Mouse (Mus musculus) frontal cortex, adult (tissue): ENCODE measurements at regions not wholly inside any gene's neighbourhood (a gene's known extent, or its start where the extent isn't known, plus 50 kb on each side); places are given as distances from the start of the nearest gene placed in this dataset.

Experiments
- ATAC-seq: cut with Nextera tagmentation; 2 replicates; pipeline ENCODE4 v1.9.2; 2017; ENCODE audit warnings: mild to moderate bottlenecking, moderate library complexity, mixed read lengths; ENCODE audit not compliant: low TSS enrichment

DNA sequence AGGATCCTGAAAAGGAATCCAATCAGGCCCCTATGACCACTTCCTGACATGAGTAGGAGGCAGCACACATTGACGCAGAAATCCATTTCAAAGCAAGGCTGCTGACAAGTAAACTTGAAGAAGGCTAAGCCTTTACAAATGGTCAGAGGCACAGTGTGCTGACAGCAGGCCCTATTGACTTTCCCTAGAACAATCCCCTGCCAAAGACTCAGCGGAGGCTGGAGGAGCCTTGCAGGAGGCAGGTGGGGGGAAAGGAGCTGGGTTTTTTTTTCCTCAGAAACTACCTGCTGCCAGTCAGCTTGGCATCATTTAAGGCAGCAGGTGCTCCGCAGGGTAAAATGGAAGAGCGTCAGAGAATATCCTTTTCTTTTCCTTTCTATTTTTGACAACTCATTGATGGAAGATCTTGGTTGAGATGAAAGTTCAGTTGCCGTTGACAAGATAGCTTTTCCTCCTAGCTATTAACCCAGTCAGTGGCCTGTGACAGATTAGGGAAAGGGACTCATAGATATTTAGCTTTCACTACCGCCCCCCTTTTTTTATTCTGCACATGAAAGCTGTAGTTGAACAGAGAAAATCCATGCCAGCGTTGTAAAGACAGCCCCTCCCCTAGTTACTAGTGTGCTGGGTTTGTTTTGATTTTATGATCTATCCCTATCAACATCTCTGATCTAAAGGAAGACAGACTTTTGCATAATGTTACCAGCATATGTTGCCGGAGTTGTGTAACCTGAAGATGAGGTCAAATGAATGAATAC, 210.6 kb downstream of the Csnka2ip start:
- ATAC-seq = no peak

DNA sequence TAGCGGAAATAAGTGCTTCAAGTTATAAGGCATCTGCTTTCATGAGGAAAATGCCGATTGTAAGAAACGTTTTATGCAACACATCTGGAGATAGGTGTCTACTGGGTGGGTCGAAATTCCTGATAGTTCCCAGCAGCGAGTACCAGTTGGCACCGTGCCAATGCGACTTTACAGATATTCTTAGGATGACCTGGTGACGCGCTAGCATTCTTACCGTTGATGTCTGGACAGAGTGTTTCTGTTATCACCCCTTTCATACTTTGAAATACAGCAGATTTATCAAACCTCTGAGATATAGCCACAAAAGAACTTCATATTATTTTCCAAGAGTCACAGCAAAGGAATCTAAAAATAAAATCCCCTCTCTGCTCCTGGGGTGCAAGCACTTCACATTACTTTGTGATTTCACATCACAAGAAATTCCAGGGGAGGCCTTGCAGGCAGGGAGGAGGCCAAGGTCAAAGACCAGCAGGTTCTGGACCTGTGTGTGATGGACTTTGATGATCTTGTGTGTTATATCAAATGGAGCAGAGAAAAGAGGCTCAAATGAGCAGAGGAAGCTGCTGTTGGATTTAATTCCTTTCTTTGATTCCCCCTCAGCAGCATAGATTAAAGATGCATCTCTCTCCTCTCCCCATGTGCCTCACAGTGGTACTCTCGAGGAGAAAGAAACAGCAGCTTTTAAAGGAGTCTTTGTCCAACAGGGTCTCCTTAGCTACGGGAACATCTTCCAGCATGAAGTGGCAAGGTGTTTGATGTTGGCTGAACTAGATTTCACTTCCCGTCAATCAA, 233.4 kb downstream of the Csnka2ip start:
- no peak for ATAC-seq

DNA sequence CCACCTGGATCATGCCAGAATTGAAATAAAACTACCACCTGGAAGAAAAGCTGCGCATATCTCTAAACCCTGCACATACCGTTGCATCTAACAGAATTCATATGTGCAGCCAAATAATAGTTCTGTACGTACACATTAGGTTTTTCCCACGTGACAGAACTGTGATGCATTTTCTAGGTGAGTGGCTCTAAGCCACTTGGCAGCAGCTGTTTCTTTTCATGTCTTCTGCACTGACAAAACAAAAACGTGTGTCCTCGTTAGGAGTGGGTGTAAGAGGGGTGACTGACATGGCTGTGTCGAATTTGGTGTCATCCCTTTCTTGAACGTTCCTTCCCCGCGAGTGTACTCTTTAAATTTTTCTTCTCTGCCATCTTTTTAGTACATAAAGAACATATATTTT, 254.3 kb downstream of the Csnka2ip start:
- no peak for ATAC-seq

DNA sequence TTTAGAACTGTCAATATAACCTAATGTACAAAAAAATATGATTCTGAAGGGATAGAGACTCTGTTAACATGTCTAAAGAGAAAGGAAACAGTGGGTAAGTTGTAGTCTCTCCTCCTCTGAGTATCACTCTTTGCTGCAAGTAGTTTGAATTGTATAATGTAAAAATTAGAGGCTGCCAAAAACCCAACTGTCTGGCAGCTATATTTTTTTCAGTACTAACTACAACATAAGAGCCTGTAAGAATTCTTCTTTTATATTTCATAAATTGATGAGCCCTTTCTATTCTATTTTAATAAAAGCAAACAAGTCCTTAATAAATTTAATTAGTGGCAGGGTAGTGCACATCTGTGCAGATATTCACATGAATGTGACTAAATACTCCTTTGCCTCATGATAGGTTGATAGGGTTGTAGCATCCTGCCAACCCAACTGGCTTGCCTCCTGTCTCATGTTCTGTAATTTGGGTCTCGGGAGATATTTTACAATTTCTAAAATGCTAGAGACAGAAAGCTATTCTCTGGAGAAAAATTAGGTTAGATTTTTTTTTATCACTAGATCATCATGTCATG, 269.2 kb downstream of the Csnka2ip start:
- ATAC-seq = peak; percentile 91

DNA sequence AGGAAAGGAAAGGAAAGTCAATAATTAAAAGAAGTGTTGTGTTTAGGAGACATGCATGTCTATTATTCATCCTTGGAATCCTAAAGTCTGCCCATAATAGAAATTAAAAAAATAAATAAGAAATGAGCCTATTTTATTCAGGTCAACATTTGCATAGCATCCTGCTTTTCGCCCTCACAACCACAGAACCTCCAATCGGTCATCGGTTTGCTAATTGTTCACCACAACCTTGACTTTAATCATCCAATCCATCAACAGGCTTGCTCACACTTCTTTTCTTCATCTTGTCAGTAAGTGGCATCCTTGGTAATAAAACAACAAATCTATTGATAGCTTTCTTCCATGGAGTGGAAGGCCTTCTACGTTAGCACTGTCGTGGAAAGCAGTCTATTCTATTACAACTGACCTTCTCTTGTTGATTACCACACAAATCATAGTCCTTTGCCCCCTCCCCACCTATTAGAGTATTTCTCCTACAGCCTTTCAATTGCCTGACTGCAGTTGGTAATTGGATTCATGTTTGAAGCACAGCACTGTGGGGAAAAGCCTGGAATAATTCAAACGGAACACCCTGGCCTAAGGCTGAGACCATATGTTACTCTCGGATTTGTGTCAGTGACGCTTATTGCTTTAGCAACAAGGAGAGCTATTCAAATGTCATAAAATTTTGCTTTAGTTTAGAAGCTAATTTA, 269.9 kb downstream of the Csnka2ip start:
- peak; percentile 95 for ATAC-seq

DNA sequence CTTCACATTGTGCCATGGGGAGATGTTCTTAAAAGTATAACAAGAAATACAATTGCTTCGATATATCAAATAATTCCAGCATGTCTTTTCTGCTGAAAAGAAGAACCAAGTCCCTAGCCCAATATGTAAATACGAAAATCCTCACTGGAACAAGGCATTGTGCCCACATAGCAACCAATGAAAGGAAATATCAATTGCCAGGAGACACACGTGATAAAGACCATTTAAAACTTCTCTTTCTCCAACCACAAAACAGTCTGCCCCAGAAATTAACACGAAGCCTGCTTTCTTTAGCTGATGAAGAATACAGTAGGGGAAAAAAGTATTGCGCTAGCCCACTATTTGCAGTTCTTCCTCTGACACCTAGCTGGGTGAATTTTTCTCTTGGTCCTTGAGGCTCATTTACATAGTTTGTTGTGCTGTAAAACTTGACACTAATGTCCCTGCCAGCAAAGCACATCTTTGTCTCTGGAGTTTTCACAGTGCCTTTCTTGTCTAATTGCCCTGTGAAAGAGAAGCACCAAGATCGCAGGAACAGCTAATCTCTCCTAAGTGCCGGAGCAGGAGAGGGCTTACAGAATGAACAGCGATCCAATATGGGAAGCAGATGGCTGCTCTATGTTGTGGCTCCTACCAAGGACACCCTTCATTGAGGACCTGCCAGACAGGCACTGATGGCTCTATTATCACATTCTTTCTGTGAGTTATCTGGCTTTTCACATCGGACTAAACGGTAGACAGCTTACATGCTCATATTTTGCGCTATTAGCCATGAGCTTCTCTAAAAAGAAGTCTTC, 272.7 kb downstream of the Csnka2ip start:
- no peak for ATAC-seq

DNA sequence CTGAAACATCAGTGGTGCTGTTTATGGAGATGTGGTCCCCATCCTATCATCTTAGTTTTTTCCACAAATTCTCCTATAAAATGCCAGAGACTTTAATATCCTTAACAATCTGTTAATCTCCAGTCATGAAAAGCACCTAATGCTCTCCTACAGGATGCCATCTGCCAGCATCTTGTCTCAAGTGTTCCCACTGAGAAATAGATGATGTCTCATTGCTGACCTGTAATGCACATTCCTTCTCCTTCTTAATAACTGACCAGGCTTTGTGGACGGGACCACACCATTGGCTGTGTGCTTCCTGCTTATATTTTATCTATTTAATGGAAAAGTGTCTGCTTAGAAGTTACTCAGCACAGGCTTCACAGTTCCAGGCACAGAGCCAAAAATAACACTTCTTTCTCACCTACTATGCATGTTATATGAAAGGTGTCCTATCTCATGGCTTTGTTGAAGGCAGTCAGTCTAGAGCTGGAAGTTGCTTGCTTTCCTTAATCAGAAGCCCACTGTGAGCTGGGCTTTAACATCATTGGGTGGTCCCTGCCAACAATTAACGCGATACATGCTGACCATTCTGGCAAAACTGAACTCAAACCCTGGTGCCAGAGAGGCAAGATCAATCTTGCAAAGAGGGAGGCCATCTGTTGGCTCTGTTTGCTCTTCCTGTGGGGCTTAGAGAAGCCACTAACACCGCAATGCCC, 283.3 kb downstream of the Csnka2ip start:
- no peak for ATAC-seq

DNA sequence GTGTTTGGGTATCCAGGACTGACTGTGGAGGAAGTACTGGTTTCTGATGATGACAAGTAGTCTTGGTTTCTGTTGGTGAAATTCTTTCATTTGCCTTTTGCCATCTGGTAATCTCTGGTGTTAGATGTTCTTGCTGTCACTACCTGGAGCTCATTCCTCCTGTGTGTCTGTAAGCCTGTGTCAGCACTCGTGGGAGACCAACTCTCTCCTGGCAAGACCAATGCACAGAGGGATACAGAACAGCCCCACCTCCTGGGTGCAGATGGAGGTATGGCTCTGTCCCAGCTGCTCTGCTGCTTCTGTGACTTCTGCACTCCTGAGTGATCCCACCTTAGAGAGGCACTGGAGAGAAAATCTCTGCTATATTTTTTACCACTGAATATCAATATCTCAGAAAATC, 285.4 kb downstream of the Csnka2ip start:
- ATAC-seq = no peak

DNA sequence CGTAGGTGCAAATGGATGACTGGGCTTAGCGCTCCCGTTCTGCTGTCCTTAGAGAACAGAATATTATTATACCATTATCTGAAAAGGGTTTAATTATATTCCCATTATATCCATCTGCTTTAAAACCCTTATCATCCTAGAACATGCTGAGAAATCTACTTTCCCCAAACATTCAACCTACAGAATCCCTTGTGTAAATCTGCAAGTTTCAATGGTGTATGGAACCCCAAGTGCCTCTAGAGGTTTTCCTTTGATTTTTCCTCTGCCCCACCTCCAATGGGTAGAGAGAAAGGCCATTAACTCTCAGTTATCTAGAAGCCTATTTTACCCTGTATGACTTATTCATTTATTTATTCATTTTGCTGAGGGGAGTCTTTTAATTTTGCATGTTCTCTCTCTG, 308.7 kb downstream of the Csnka2ip start:
- no peak for ATAC-seq

DNA sequence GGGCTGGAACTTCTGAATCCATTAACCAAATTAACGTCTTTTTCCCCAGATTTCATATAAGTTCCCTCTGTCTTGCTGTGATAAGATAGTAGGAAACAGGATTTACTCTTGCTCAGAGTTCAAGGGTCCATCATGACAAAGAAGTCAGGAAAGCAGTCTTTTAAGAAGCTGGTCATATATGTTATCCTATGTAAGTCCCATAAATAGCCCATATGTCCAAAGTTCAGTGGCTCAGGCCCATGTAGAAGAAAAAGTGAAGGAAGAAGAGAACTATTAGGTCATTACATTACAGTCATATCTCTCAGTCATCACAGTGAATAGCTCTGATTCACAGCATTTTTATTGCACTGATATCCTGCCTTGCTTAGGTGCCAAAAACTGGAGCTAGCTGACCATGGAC, 316.9 kb downstream of the Csnka2ip start:
- no peak for ATAC-seq

DNA sequence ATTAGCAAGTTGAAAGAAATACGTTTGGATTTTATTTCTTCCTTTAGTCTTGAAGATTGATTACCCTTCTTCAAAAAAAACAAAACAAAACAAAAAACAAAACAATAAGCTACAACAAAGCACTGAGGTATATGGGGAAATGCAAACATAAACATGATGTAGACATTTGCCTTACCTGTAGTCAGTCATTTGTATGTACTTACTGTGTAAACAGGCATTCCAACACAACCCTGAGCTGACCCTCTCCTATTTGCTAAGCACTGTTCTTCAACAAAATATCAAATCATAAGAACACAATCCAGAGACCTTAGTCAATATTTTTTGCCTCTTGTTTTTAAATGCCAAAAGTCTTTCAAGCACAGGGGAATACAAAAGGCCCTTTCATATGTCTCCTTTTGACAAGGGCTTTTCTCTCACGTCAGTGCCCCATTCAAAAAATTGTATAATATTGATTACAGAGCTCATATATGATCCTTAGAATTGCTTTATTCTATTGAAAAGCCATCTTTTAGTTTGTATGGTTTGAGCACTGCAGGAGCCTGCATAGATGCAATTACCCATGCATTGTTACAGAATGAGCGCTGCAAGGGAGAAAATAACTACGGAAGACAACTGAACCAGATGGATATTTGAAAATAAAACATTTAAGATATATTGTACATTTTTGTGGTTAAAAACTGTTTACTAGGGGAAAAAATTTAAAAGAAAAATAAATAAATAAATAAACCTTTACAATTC, 326.2 kb downstream of the Csnka2ip start:
- no peak for ATAC-seq

DNA sequence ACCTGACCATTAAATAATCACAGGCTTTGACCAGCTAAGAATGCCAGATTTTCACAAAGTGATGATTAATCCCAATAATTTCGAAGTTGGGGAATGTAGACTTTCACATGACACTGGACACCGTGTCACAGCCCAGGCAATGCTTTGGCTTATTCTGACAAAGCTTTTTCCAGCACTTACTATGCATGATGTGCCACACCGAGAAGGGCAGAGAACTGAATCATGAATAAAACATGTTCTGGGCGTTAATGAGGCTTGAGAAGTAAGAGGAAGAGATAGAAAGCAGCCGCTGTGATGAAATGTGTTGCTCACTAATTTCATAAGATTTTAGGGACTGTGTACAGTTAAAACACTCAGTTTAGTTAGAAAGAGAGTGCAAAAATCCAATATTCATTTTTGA, 326.8 kb downstream of the Csnka2ip start:
- ATAC-seq = no peak

DNA sequence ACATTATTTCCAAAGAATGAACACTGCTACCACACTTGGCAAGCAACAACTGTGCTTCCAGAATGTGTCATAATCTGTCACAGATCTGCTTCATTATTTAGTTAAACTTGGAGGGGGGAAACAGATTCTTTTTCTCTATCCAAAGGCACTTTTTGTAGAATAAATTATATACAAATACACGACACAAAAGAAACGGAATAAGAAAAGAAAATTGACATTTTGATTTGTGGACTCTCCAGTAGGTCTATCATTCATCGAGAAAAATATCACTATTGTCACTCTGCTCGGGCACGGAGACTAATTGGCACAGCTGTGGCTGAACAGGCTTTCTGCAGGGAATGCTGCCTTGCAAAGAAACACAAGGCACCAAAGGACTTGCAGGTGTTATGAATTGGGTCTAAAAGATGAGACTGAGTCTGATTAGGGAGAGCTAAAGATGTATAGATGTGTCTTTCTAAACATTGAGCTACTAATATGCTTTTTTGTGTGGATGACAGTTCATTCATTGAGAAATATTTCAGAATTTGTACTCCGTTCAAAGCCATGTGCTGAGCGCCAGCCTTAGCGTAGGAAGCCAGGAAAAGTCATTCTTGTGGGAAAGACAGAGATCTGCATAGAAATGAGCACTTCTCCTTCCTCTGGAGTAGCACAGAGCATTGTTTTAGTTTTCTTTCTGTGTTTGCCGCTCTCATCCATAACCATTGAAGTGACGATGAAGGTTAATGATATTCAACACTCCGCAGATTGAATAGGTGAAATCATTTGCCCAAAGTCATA, 337.1 kb downstream of the Csnka2ip start:
- ATAC-seq = peak; percentile 95

DNA sequence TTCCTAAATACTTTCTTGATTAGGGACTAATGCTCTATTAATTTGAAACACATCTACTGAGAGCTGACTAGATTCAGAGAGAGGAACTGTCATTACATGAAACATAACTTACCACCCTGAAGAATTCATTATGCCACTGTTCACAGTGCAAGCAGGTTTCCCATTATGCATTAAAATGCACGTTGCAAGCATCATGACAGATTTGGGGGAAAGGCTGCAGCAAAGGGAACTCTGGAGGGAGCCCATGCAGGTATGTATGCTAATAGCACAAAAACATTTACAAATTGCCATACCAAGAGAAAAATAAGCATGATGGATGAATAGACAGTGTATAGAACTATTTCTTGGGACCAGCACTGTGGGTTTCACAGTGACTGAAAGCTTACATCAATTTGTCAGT, 351.1 kb downstream of the Csnka2ip start:
- ATAC-seq = no peak

DNA sequence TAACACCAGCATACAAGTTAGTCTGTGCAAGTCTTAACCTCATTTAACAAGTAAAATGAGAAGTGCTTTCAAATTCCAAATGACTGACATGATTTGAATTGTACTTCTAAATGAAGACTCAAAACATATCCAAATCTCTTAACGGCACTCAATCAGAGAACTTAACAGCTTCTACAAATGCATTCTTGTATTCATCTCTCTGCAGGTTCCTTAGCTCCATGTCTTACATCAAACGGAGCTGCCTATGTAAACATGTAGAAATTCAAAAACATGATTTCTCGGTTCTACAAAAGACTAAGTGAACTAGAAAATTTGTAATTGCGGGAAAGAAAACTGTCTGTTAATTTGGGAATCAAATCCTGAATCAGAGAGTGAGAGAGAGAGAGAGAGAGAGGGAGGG, 353.5 kb downstream of the Csnka2ip start:
- no peak for ATAC-seq

DNA sequence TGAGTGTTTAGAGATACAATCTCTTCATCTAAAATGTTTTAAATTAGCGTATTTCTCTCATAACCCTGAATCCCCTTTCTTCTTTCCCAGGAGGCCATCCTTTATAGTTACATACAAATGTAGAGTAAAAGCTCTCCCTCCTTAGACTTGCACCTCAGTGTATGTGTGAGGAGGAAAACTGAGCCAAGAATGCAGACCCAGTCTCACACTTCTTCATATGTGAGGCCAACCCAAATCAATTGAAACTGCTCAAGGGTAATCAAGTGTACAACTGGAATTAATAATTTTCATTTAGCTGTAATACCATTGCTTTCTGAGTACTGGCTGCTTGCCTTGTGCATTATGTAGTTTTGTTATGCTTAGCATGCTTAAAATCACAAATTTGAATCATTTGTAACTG, 356.3 kb downstream of the Csnka2ip start:
- no peak for ATAC-seq

DNA sequence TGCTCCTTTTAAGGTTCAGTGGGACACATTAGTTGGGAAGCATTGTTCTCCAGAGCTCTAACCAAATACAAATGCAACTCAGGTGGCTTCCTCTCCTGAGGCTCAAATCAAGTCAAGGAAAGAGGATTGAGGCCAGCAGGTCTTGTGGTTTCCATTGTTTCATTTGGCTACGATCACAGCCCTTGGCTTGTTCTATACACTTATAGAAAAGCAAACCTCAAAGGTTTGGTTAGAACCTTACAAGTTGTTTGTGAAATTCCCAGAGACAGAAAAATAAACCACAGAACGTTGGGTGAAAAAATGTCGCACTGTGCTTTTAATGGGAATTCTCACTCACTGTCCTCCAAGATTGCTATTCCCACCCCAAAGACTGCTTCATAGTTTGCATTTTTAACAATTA, 360.4 kb upstream of the Epha3 start:
- no peak for ATAC-seq

DNA sequence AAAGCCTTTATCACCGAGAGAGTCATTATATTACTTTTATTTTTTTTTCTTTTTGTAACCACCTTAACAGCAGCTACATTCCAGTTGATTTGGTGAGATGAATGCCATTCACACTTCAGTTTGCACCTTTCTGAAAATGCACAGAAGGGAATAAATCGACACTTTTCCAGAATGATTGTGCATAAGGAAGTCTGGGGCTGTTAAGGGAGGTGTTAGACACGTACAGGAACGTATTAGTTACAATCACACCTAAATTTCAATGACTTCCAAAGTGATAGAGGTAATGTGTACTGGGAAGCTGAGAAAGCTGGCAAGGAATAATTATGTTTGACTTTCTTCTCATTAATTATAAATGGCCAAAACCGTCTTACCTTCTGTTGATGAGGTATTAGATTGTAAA, 352.7 kb upstream of the Epha3 start:
- ATAC-seq = no peak

DNA sequence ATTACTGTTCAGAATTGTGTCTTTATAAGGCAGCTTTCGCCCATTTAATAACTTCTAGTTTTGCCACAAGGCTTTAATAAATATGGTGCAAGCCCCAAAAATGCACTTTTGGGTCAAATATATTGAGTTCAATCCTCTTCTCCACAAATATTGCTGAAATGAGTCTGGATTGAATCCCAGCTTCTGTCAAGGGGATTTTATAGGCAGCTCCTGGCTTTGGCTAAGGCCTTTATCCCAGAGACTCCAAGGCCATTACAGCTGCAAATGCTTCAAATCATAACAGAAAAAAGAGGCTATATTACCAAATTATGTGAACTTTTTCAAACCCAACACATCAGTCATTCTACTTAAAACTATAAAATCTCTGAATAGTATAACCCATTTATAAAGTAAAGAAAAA, 347.9 kb upstream of the Epha3 start:
- no peak for ATAC-seq
